Mouse (Mus musculus) left cerebral cortex, postnatal 25 days (tissue): Measurements from ENCODE around the gene B230217C12Rik. TPM values are rescaled to one million over a fixed set of nuclear protein-coding genes. Genes with fewer than 3 reads are reported as not detected.

Experiments
- DNase-seq, 2 experiments: peaks; one replicate each; pipeline ENCODE4 v3.0.0; 2022; ENCODE audit warnings: low spot score in 2 of 2, mixed read lengths in 1 of 2
- intact Hi-C: fragments of 180-260 bp; cut with DNase I; formaldehyde crosslinking; loops from one replicate; pipeline ENCODE4 v1.15.1; 2025
- total RNA-seq, 2 experiments: library from RNA; stranded (reverse); gene quantifications; 2 replicates each; pipeline ENCODE4 v1.2.3; 2021

B230217C12Rik gene
- 10 to 100 TPM; 75.4 to 75.9 TPM for total RNA-seq

GRCm38 (mm10) chr11:97840539-97840954, at the start of gene B230217C12Rik:
B230217C12Rik (plus strand) TSS chr11:97840780.
- no peak for DNase-seq
- intact Hi-C loops, result loop anchor here (2.0 kb wide), 2 partner anchors 34 to 42 kb away; no protein-coding TSS in a partner anchor

- intact Hi-C loops, result no loop called here
- peak; percentile 42 to 60 for DNase-seq
Measured at GRCm38 (mm10) chr11:97793165-97793564, 47.4 kb upstream of the B230217C12Rik start.

- peak; percentile 81 to 89 for DNase-seq
- intact Hi-C loops, result no loop called here
Measured at GRCm38 (mm10) chr11:97796910-97797309, 43.7 kb upstream of the B230217C12Rik start.

GRCm38 (mm10) chr11:97797369-97798082, 43.1 kb upstream of the B230217C12Rik start:
- DNase-seq, result no peak
- intact Hi-C loops, result loop anchor here (2.0 kb wide), 2 partner anchors 87 to 191 kb away; partner anchors contain the start of gene Fbxo47

GRCm38 (mm10) chr11:97798083-97798435, 42.5 kb upstream of the B230217C12Rik start:
- no peak for DNase-seq
- intact Hi-C loops, result loop anchor here (2.0 kb wide), 2 partner anchors 87 to 191 kb away; partner anchors contain the start of gene Fbxo47

- peak; percentile 88 to 95 for DNase-seq
- intact Hi-C loops, result loop anchor here (1.0 to 2.0 kb wide), 3 partner anchors 43 to 190 kb away; partner anchors contain the start of gene Fbxo47
Measured at GRCm38 (mm10) chr11:97798782-97799145, 41.8 kb upstream of the B230217C12Rik start, which contains the start of gene Lasp1. Lasp1 (plus strand) TSS chr11:97799000.

- peak; percentile 87 to 89 for DNase-seq
- intact Hi-C loops, result loop anchor here (1.0 to 2.0 kb wide), 3 partner anchors 42 to 189 kb away; partner anchors contain the start of gene Fbxo47
Measured at GRCm38 (mm10) chr11:97799146-97799993, 41.2 kb upstream of the B230217C12Rik start.

GRCm38 (mm10) chr11:97799994-97800690, 40.4 kb upstream of the B230217C12Rik start:
- peak; percentile 57 for DNase-seq
- intact Hi-C loops, result loop anchor here (1.0 to 2.0 kb wide), 3 partner anchors 41 to 189 kb away; partner anchors contain the start of gene Fbxo47

- intact Hi-C loops, result no loop called here
- DNase-seq, result no peak
Measured at GRCm38 (mm10) chr11:97800691-97801408, 39.7 kb upstream of the B230217C12Rik start.

GRCm38 (mm10) chr11:97801409-97802193, 39.0 kb upstream of the B230217C12Rik start:
- intact Hi-C loops, result no loop called here
- DNase-seq, result peak; percentile 50 to 69

- no peak for DNase-seq
- intact Hi-C loops, result no loop called here
Measured at GRCm38 (mm10) chr11:97802194-97802470, 38.4 kb upstream of the B230217C12Rik start.

- intact Hi-C loops, result no loop called here
- no peak for DNase-seq
Measured at GRCm38 (mm10) chr11:97802495-97802894, 38.1 kb upstream of the B230217C12Rik start.

- no peak for DNase-seq
- intact Hi-C loops, result no loop called here
Measured at GRCm38 (mm10) chr11:97803847-97804246, 36.7 kb upstream of the B230217C12Rik start.

GRCm38 (mm10) chr11:97804841-97805661, 35.5 kb upstream of the B230217C12Rik start:
- intact Hi-C loops, result no loop called here
- DNase-seq, result no peak

GRCm38 (mm10) chr11:97805662-97806612, 34.6 kb upstream of the B230217C12Rik start:
- no peak for DNase-seq
- intact Hi-C loops, result no loop called here

- intact Hi-C loops, result no loop called here
- no peak for DNase-seq
Measured at GRCm38 (mm10) chr11:97806613-97806964, 34.0 kb upstream of the B230217C12Rik start.

GRCm38 (mm10) chr11:97807626-97808025, 33.0 kb upstream of the B230217C12Rik start:
- intact Hi-C loops, result no loop called here
- DNase-seq, result no peak
